Mouse (Mus musculus): ENCODE measurements around the gene Gsk3b. TPM values are rescaled to one million over a fixed set of nuclear protein-coding genes. Genes with fewer than 3 reads are reported as not detected.
"Not testable (repeated sequence)": the region's sequence is repeated elsewhere in the genome, so short reads cannot be mapped to it uniquely, and the experiment has no call there.

The Gsk3b gene
- total RNA-seq, 2 experiments from 2014 or later, result 23.5 to 49.7 TPM

DNA sequence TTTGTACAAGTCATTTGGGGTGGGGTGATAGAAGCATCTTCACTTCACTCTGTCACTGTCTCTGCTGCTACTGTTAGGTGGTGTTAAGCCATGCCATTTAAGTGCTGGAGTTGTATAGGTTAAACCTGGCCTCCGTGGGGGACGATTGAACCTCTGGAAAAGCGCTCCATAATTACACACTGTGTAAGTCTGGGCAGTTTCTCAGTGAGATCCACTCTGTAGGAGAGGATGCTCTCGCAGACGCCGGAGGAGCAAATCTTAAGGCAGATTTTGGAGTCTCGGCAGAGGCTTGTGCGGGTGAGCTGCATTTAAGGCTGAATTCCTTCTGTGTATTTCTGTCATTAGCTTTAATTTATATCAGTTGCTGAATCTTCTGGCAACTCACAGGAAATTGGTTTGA, 92.6 kb downstream of the Gsk3b start:
- no peak for ATAC-seq (replicated peaks; ENCODE audit: poor library complexity)

GRCm38 (mm10) chr16:38184657-38185269, 96.0 kb downstream of the Gsk3b start:
- ATAC-seq (replicated peaks; ENCODE audit: poor library complexity), result no peak

DNA sequence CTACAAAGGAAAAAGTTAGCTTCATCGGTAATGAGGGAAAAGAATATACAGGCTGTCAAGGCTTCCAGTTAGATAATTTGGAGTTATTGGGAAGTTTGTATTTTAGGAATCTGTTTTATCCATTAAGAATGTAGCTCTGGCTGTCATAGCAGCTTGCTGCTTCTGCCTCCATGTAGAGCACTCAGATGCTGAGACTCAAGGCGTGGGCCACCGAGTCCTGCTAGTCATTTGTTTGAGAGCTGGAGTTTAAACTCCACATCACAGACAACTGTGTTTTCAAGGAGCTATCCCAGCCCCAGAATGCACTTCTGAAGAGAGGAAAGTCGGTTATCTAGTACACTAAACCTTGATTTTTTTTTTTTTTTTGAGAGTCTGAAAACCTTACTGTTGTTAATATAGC, 101.2 kb downstream of the Gsk3b start:
- ATAC-seq (replicated peaks; ENCODE audit: poor library complexity), result no peak

GRCm38 (mm10) chr16:38190531-38190930, 101.7 kb downstream of the Gsk3b start:
- no peak for ATAC-seq (replicated peaks; ENCODE audit: poor library complexity)

GRCm38 (mm10) chr16:38191460-38191859, 102.7 kb downstream of the Gsk3b start:
- ATAC-seq (replicated peaks; ENCODE audit: poor library complexity), result no peak

- no peak for ATAC-seq (replicated peaks; ENCODE audit: poor library complexity)
These were observed 103.8 kb downstream of the Gsk3b start for GRCm38 (mm10) chr16:38192640-38193039.

DNA sequence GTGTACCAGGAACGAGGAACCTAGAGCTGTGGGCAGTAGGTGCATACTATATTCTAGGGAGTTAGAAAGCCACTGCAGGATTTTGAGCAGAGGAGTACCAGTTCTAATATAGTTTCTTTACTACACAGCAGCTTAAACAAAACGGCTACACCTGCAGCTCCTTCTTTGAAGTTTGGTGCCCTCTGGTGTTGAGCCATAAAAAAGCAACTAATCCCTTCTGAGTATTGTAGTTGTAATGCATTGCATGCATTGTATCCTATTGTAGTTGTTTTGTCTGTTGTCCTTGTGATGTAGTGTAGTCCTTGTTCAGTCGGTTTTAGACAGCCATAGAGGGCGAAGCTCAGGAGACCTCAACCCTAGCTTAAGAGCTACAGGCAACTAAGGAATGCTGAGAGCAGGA, 108.5 kb downstream of the Gsk3b start:
- ATAC-seq (replicated peaks; ENCODE audit: poor library complexity), result peak; percentile 93

DNA sequence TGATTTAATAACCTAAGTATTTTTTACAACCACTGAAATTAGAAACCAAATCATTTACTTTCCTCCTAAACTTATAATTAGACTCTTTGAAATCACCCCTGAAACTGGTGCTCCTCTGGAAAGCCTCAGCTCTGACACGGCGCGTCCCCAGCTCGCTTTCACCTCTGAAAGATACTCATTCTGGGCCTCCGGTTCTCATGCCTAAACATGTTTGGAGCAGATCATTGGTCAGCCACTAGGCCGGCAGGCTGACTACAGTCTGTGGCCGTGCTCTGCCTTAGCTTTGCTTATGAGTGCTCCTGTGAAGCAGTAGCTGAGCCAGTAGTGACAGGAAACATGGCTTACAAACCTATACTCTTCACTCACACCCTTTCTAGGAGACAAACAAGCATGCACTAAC, 116.5 kb downstream of the Gsk3b start:
- no peak for ATAC-seq (replicated peaks; ENCODE audit: poor library complexity)

- ATAC-seq (replicated peaks; ENCODE audit: poor library complexity), result not testable (repeated sequence)
These were observed 133.7 kb downstream of the Gsk3b start for GRCm38 (mm10) chr16:38222491-38222890.

- ATAC-seq (replicated peaks; ENCODE audit: poor library complexity), result 0 out of 2 replicates have a peak, but pooled peaks have one; percentile 15
These were observed 148.3 kb downstream of the Gsk3b start for GRCm38 (mm10) chr16:38236936-38237585.

- ATAC-seq (replicated peaks; ENCODE audit: poor library complexity), result peak; percentile 97
These were observed 150.9 kb downstream of the Gsk3b start for GRCm38 (mm10) chr16:38239729-38240128.

GRCm38 (mm10) chr16:38240167-38240566, 151.4 kb downstream of the Gsk3b start:
- ATAC-seq (replicated peaks; ENCODE audit: poor library complexity), result peak; percentile 16; the same call in 1 of the 2 replicates

DNA sequence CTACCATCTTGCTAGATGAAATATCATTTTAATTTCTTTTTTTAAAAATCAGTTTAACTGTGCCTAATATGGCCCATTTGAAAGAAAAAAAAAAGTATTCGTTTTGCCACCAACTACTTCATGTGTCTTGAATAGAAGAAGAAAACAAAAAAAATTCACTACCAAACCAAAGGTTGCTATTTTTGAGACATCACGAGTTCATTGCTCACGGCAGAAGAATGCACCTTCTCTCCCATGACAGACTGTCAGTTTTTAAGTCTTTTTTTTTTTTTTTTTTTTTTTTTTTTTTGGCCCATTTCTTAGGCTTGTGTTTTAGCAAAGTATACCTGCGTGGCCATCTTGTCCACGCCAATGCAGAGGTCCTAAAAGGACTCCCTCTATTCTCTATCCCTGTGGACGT, 155.3 kb downstream of the Gsk3b start:
- no peak for ATAC-seq (replicated peaks; ENCODE audit: poor library complexity)

- ATAC-seq (replicated peaks; ENCODE audit: poor library complexity), result no peak
These were observed 156.6 kb downstream of the Gsk3b start for GRCm38 (mm10) chr16:38245379-38245778.

DNA sequence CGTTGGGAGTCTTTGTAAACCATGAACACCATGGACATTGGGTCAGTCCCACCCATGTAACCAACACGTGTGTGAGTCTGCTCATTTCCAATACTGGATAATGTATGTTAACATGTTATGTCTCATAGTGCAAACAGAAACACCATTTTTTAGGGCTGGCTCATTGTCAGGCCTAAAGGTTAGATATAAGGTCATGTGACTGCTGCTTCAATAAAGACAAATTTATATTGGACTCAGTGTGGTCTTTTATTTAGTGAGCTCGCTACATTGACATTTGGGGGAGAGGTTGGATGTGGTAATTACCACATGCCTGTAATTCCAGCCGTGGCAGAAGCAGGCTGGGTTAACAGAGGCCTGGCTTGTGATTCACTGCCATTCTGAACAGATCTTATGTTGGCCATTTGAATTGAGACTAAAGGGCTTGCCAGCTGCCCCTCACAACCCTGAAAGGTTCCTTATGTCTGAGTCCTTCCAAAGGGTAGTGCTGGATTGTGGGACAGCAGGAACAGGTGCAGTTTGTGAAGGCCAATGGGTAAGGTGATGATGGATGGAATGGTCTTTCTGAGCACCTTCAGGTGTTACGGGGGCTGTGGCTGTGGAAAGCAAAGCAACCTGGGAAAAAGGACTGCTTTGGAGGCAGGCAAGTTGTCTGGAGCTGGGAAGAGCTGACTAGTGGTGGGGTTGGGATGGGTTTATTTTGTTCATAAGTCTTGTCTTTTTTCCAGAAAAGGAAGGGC, 157.2 kb downstream of the Gsk3b start:
- no peak for ATAC-seq (replicated peaks; ENCODE audit: poor library complexity)

GRCm38 (mm10) chr16:38248331-38248961, 159.6 kb downstream of the Gsk3b start:
- no peak for ATAC-seq (replicated peaks; ENCODE audit: poor library complexity)

- ATAC-seq (replicated peaks; ENCODE audit: poor library complexity), result no peak
These were observed 161.7 kb downstream of the Gsk3b start for GRCm38 (mm10) chr16:38250467-38250866.

GRCm38 (mm10) chr16:38254001-38254400, 165.2 kb downstream of the Gsk3b start:
- peak; percentile 26; the same call in 1 of the 2 replicates for ATAC-seq (replicated peaks; ENCODE audit: poor library complexity)

DNA sequence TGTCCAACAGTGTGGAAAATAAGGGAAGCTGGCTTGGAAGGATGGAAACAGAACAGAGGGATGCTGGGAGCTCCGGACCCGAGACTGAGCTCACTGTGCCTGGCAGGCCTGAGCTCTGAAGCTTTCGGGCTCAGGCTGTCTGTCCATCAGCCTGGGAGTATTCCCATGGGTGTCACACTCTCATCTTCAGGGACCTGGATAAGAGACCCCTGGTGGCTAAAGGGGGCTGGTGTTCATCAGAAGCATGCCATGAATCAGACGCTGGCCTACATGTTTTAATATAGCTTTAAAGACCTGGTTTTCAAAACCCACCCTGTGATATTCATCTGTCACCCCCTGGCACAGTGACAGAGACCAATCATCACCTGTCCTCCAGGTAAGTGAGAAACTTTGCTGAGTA, 166.3 kb downstream of the Gsk3b start:
- ATAC-seq (replicated peaks; ENCODE audit: poor library complexity), result no peak

- no peak for ATAC-seq (replicated peaks; ENCODE audit: poor library complexity)
These were observed 167.1 kb downstream of the Gsk3b start for GRCm38 (mm10) chr16:38255927-38256326.

DNA sequence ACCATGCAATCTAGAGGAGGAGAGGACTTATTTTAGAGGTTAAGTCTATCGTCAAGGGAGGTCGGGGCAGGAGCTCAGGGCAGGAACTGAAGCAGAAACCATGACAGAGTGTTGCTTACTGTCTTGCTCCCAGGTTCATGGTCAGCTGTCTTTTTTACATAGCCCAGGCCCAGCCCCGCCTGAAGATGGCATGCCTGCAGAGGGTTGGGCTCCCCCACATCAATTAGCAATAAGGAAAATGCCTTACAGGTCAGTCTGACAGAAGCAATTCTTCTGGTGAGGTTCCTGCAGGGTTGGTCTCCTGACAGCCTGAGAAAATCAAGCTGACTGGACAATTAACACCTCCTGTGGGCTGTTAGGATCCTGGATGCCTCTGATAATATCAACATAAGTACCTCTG, 182.8 kb downstream of the Gsk3b start:
- ATAC-seq (replicated peaks; ENCODE audit: poor library complexity), result no peak

GRCm38 (mm10) chr16:38272483-38272882, 183.7 kb downstream of the Gsk3b start:
- no peak for ATAC-seq (replicated peaks; ENCODE audit: poor library complexity)
